Mouse (Mus musculus) CH12.LX (cell line): ENCODE data around the gene Gfpt1. TPM values are rescaled to one million over a fixed set of nuclear protein-coding genes. Genes with fewer than 3 reads are reported as not detected.

Experiments used
- DNase-seq: peaks from one replicate; pipeline ENCODE4 v3.0.0-alpha.2; 2013; ENCODE audit errors: extremely low read depth
- H3K27ac ChIP-seq: 2 replicates; pipeline ENCODE4 v1.5.1; 2012; ENCODE audit warnings: low read depth, mild to moderate bottlenecking, control low read depth, moderate library complexity; ENCODE audit not compliant: insufficient read depth
- H3K27me3 ChIP-seq: replicated peaks from 2 replicates; pipeline ENCODE3; 2012; ENCODE audit warnings: inconsistent platforms
- H3K36me3 ChIP-seq, 2 experiments: replicated peaks in 1 of 2; 2 replicates each; pipeline versions ENCODE3 to v1.6.1; 2012; ENCODE audit warnings: inconsistent platforms in 1 of 2, low read length in 1 of 2, mild to moderate bottlenecking in 1 of 2, mixed read lengths in 1 of 2, moderate library complexity in 1 of 2; ENCODE audit not compliant: control insufficient read depth in 1 of 2, insufficient read depth in 1 of 2
- H3K4me1 ChIP-seq, 2 experiments: 2 replicates each; pipeline ENCODE4 v1.6.1; 2012; ENCODE audit warnings: inconsistent platforms in 1 of 2, moderate library complexity in 1 of 2; ENCODE audit not compliant: insufficient read depth in 2 of 2, control insufficient read depth in 1 of 2
- H3K4me2 ChIP-seq: 2 replicates; pipeline ENCODE4 v1.6.1; 2012; ENCODE audit warnings: low read depth, mild to moderate bottlenecking, control low read depth; ENCODE audit not compliant: poor library complexity, insufficient read depth, severe bottlenecking
- H3K4me3 ChIP-seq, 3 experiments: fragments of 150-350 bp in 1 of 3; sonication (generic) in 1 of 3; replicated peaks in 1 of 3; 2 replicates each; pipeline versions ENCODE3 to v1.5.1; 2011 to 2012; ENCODE audit warnings: low read depth in 2 of 3, low read length in 2 of 3, mild to moderate bottlenecking in 2 of 3, moderate library complexity in 2 of 3, control low read depth in 1 of 3, improper control_type of control experiment in 1 of 3, inconsistent platforms in 1 of 3, mixed read lengths in 1 of 3; ENCODE audit not compliant: poor library complexity in 1 of 3
- H3K79me2 ChIP-seq: replicated peaks from 2 replicates; pipeline ENCODE4 v1.6.1; 2012; ENCODE audit warnings: mild to moderate bottlenecking, moderate library complexity; ENCODE audit not compliant: control insufficient read depth, poor library complexity, insufficient read depth, severe bottlenecking; ENCODE audit errors: extremely low read depth
- H3K9ac ChIP-seq: 2 replicates; pipeline ENCODE4 v1.6.1; 2012; ENCODE audit warnings: low read depth, mild to moderate bottlenecking, control low read depth, moderate library complexity; ENCODE audit not compliant: insufficient read depth
- H3K9me3 ChIP-seq: replicated peaks from 2 replicates; pipeline ENCODE3; 2012; ENCODE audit warnings: low read length, inconsistent platforms, mixed read lengths
- CHD1 ChIP-seq: IDR thresholded peaks from 2 replicates; pipeline ENCODE4 v1.6.1; 2012; ENCODE audit warnings: low read depth, low read length, improper control_type of control experiment, inconsistent platforms
- CTCF ChIP-seq, 2 experiments: IDR thresholded peaks in 1 of 2; conservative IDR thresholded peaks in 1 of 2; 2 replicates each; pipeline ENCODE4 v1.5.1; 2011 to 2012; ENCODE audit warnings: low read depth in 2 of 2, low read length in 2 of 2, improper control_type of control experiment in 1 of 2, inconsistent platforms in 1 of 2, mild to moderate bottlenecking in 1 of 2, moderate library complexity in 1 of 2
- E2F4 ChIP-seq: IDR thresholded peaks from 2 replicates; pipeline ENCODE4 v1.6.1; 2011; ENCODE audit warnings: low read depth, low read length, improper control_type of control experiment; ENCODE audit not compliant: insufficient replicate concordance
- ELF1 ChIP-seq: IDR thresholded peaks from 2 replicates; pipeline ENCODE4 v1.6.1; 2014; ENCODE audit warnings: low read depth, mild to moderate bottlenecking, inconsistent platforms, low read length, improper control_type of control experiment
- EP300 ChIP-seq: IDR thresholded peaks from 2 replicates; pipeline ENCODE4 v1.6.1; 2011; ENCODE audit warnings: low read length, improper control_type of control experiment
- GABPA ChIP-seq: IDR thresholded peaks from 2 replicates; pipeline ENCODE4 v1.6.1; 2012; ENCODE audit warnings: low read depth, low read length, improper control_type of control experiment, inconsistent platforms; ENCODE audit not compliant: insufficient replicate concordance
- JUN ChIP-seq: IDR thresholded peaks from 2 replicates; pipeline ENCODE4 v1.6.1; 2011; ENCODE audit warnings: low read depth, mild to moderate bottlenecking, low read length, improper control_type of control experiment, moderate library complexity; ENCODE audit not compliant: insufficient read depth
- JUND ChIP-seq: conservative IDR thresholded peaks from 2 replicates; pipeline ENCODE4 v1.6.1; 2011; ENCODE audit warnings: low read depth, low read length, improper control_type of control experiment
- KAT2A ChIP-seq: IDR thresholded peaks from 2 replicates; pipeline ENCODE4 v1.6.1; 2012; ENCODE audit warnings: low read length, improper control_type of control experiment, inconsistent platforms; ENCODE audit not compliant: insufficient replicate concordance
- MAX ChIP-seq: IDR thresholded peaks from 2 replicates; pipeline ENCODE4 v1.6.1; 2011; ENCODE audit warnings: low read length, improper control_type of control experiment
- MAZ ChIP-seq: IDR thresholded peaks from 2 replicates; pipeline ENCODE4 v1.6.1; 2012; ENCODE audit warnings: low read depth, mild to moderate bottlenecking, inconsistent platforms, low read length, improper control_type of control experiment, moderate library complexity
- NRF1 ChIP-seq: IDR thresholded peaks from 2 replicates; pipeline ENCODE4 v1.6.1; 2014; ENCODE audit warnings: low read depth, mild to moderate bottlenecking, inconsistent platforms, low read length, improper control_type of control experiment, moderate library complexity
- POLR2A ChIP-seq: IDR thresholded peaks from 2 replicates; pipeline ENCODE4 v1.6.1; 2011; ENCODE audit warnings: low read depth, mild to moderate bottlenecking, improper control_type of control experiment, low read length
- POLR2AphosphoS2 ChIP-seq: IDR thresholded peaks from 2 replicates; pipeline ENCODE4 v1.6.1; 2011; ENCODE audit warnings: low read depth, low read length, improper control_type of control experiment
- RAD21 ChIP-seq: IDR thresholded peaks from 2 replicates; pipeline ENCODE4 v1.6.1; 2011; ENCODE audit warnings: low read depth, mild to moderate bottlenecking, low read length, improper control_type of control experiment, moderate library complexity
- SMC3 ChIP-seq: IDR thresholded peaks from 2 replicates; pipeline ENCODE4 v1.6.1; 2011; ENCODE audit warnings: low read depth, low read length, improper control_type of control experiment
- TBP ChIP-seq: conservative IDR thresholded peaks from 2 replicates; pipeline ENCODE4 v1.6.1; 2011; ENCODE audit warnings: low read depth, low read length, improper control_type of control experiment
- TCF12 ChIP-seq: IDR thresholded peaks from 2 replicates; pipeline ENCODE4 v1.6.1; 2014; ENCODE audit warnings: low read depth, mild to moderate bottlenecking, inconsistent platforms, low read length, improper control_type of control experiment
- USF1 ChIP-seq: IDR thresholded peaks from 2 replicates; pipeline ENCODE4 v1.6.1; 2014; ENCODE audit warnings: low read depth, mild to moderate bottlenecking, inconsistent platforms, low read length, improper control_type of control experiment
- USF2 ChIP-seq: conservative IDR thresholded peaks from 2 replicates; pipeline ENCODE4 v1.6.1; 2011; ENCODE audit warnings: low read depth, low read length, improper control_type of control experiment
- ZC3H11A ChIP-seq: IDR thresholded peaks from 2 replicates; pipeline ENCODE4 v1.6.1; 2012; ENCODE audit warnings: low read depth, mild to moderate bottlenecking, inconsistent platforms, low read length, improper control_type of control experiment
- ZMIZ1 ChIP-seq: IDR thresholded peaks from 2 replicates; pipeline ENCODE4 v1.6.1; 2012; ENCODE audit warnings: low read depth, mild to moderate bottlenecking, inconsistent platforms, low read length, improper control_type of control experiment
- dilution Hi-C: fragments of 300-500 bp; cut with MboI; formaldehyde crosslinking; loops from 2 replicates; pipeline ENCODE4 v1.14.3; 2020; ENCODE audit warnings: low sequenced_read_pairs; ENCODE audit not compliant: extremely low pct_unique_long_range_greater_than_20kb, extremely low pct_ligation_motif_present
- in situ Hi-C: fragments of 300-500 bp; cut with MboI; formaldehyde crosslinking; loops from 3 replicates; pipeline ENCODE4 v1.14.3; 2019; ENCODE audit warnings: low sequenced_read_pairs, low pct_ligation_motif_present, low pct_unique_long_range_greater_than_20kb, mixed read lengths
- polyA plus RNA-seq: library from polyadenylated mRNA; unstranded; fragments of >175 nt; gene quantifications from 2 replicates; pipeline ENCODE4 v1.2.1, GENCODE M21; 2012; ENCODE audit warnings: low read depth; ENCODE audit not compliant: insufficient read length
- total RNA-seq, 2 experiments: library from RNA; depleted of rRNA; stranded (reverse); fragments of 300-350 nt in 1 of 2; fragments of >200 nt in 1 of 2; gene quantifications; 2 replicates each; pipeline ENCODE4 v1.2.3; 2012 to 2014

The Gfpt1 gene
- total and polyA plus RNA-seq, 3 experiments = 24.9 to 35.3 (median 32.1) TPM

- dilution Hi-C loops = no loop called here
- H3K4me1 ChIP-seq = peaks cover 4 to 8% of the 10 kb centered on the region in 2 experiments; a peak in 1 of 4 replicates
These were observed 48.4 kb upstream of the Gfpt1 start for GRCm38 (mm10) chr6:86994254-86994653.

DNA sequence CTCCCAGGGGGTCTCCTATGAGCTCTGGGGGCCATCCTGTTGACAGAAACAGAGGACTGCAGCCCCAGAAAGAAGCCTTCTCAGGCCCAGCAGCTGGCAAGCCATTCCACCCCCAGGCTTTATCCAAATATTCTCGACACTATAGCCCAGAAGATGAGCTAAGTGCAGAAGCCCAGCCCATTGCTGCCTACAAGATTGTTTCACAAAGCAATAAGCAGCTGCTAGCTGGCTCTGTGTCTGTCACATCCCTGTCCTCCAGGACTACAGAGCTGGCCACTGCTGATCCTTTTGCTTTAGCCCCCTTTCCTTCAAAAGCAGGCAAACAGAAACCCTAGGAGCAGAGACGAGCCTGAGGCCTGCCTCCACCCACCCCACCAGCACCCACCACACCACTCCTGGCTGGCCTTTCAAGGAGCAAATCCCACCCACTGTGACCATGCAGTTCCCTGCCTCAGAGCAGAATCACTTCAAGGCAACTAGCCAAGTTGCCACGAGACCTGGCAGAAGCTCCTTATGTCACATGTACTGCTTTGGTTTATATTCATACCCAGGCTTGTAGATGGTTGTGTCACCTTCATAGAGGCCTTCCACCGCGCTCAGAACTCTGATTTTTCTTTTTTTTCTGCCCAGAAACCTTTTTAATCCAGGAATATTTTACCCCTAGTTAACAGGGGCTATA is 45.9 kb upstream of the Gfpt1 start:
- Histone ChIP-seq H3K9me3 (no peaks in the 10 kb centered on the region), H3K27me3 (no peaks in the 10 kb centered on the region), H3K4me2 (no peak overlapping the region), H3K79me2 (no peaks in the 10 kb centered on the region), H3K4me1 (peaks cover 4 to 11% of the 10 kb centered on the region in 2 experiments; a peak in 2 of 4 replicates), H3K4me3 (no peak overlapping the region), H3K36me3 (peaks cover 19 to 49% of the 10 kb centered on the region in 2 experiments), H3K9ac (no peak overlapping the region), H3K27ac (no peak overlapping the region)
- TF ChIP-seq GABPA = no peak
- TF ChIP-seq NRF1 = no peak
- no peak for TF ChIP-seq USF2
- TF ChIP-seq KAT2A = no peak
- no peak for TF ChIP-seq ZMIZ1
- no peak for TF ChIP-seq MAZ
- TF ChIP-seq POLR2AphosphoS2 = no peak
- TF ChIP-seq SMC3 = no peak
- TF ChIP-seq RAD21 = no peak
- in situ Hi-C loops = no loop called here
- dilution Hi-C loops = no loop called here
- DNase-seq = no peak

More at GRCm38 (mm10) chr6:86994254-86994653, 48.4 kb upstream of the Gfpt1 start:
- Histone ChIP-seq H3K36me3 (peaks cover 24 to 61% of the 10 kb centered on the region in 2 experiments), H3K4me2 (no peak overlapping the region), H3K9ac (no peak overlapping the region), H3K79me2 (no peaks in the 10 kb centered on the region), H3K4me3 (no peak overlapping the region), H3K9me3 (no peaks in the 10 kb centered on the region), H3K27ac (no peak overlapping the region), H3K27me3 (no peaks in the 10 kb centered on the region)
- TF ChIP-seq POLR2A (no peak), GABPA (no peak), CHD1 (no peak), JUND (no peak), TBP (no peak), CTCF (conservative IDR thresholded peaks at IDR 0.05 in 1 of 2, IDR thresholded peaks at IDR 0.05 in 1 of 2; ENCODE audit: low read depth in 2 of 2, low read length in 2 of 2) (no peak), E2F4 (no peak), TCF12 (no peak), SMC3 (no peak), ZC3H11A (no peak), MAX (no peak), ZMIZ1 (no peak), EP300 (no peak), USF2 (no peak), KAT2A (no peak), ELF1 (no peak), USF1 (no peak), JUN (no peak)
- in situ Hi-C loops = no loop called here
- DNase-seq = no peak
